Mouse (Mus musculus) brown adipose tissue, adult 24 weeks (tissue): ENCODE results near the gene Gm10271. TPM values are rescaled to one million over a fixed set of nuclear protein-coding genes. Genes with fewer than 3 reads are reported as not detected.

Experiments
- H3K27ac ChIP-seq: fragments of 200-500 bp; replicated peaks from 2 replicates; pipeline ENCODE4 v1.5.1; 2012; ENCODE audit warnings: low read depth, mild to moderate bottlenecking, low read length
- H3K4me1 ChIP-seq: fragments of 200-500 bp; 2 replicates; pipeline ENCODE4 v1.6.1; 2012; ENCODE audit warnings: low read length, mixed read lengths; ENCODE audit not compliant: control insufficient read depth, insufficient read depth, insufficient read length
- H3K4me3 ChIP-seq: fragments of 200-500 bp; 2 replicates; pipeline ENCODE4 v1.5.1; 2012; ENCODE audit warnings: low read depth, mild to moderate bottlenecking, low read length, moderate library complexity; ENCODE audit not compliant: insufficient read depth
- polyA plus RNA-seq: library from polyadenylated mRNA; stranded (reverse); fragments of >200 nt; gene quantifications from 2 replicates; pipeline ENCODE4 v1.2.4, GENCODE M21; 2012; ENCODE audit not compliant: missing spikeins, insufficient read depth, insufficient read length

Gm10271 gene
- polyA plus RNA-seq, 1 experiment: not detected

- no peaks in the 10 kb centered on the region for H3K4me1 ChIP-seq
- H3K27ac ChIP-seq: no peak overlapping the region
- H3K4me3 ChIP-seq: no peak overlapping the region
Measured at GRCm38 (mm10) chr10:116993971-116994370, 21.6 kb upstream of the Gm10271 start.

GRCm38 (mm10) chr10:116986264-116987082, 14.1 kb upstream of the Gm10271 start, which contains the start of gene Best3:
TSS of gene Best3 (plus strand) at chr10:116986314.
- H3K4me3 ChIP-seq: peak within 1 kb of the TSS; percentile 30; the same call in 1 of the 2 replicates
- H3K27ac ChIP-seq: no peak within 1 kb of the TSS
- no peaks in the 10 kb centered on the region for H3K4me1 ChIP-seq

GRCm38 (mm10) chr10:116984836-116985235, 12.4 kb upstream of the Gm10271 start:
- Histone ChIP-seq H3K4me3 (no peak overlapping the region), H3K27ac (no peak overlapping the region), H3K4me1 (no peaks in the 10 kb centered on the region)

- no peaks in the 10 kb centered on the region for H3K4me1 ChIP-seq
- no peak overlapping the region for H3K4me3 ChIP-seq
- no peak overlapping the region for H3K27ac ChIP-seq
Measured at GRCm38 (mm10) chr10:116982526-116982925, 10.1 kb upstream of the Gm10271 start.

GRCm38 (mm10) chr10:116980888-116981287, 8.5 kb upstream of the Gm10271 start:
- no peaks in the 10 kb centered on the region for H3K4me1 ChIP-seq
- H3K27ac ChIP-seq: no peak overlapping the region
- H3K4me3 ChIP-seq: no peak overlapping the region

GRCm38 (mm10) chr10:116980273-116980672, 7.9 kb upstream of the Gm10271 start:
- H3K27ac ChIP-seq: peak overlapping the region; percentile 69; the same call in 1 of the 2 replicates
- H3K4me3 ChIP-seq: no peak overlapping the region
- no peaks in the 10 kb centered on the region for H3K4me1 ChIP-seq

GRCm38 (mm10) chr10:116978841-116979240, 6.4 kb upstream of the Gm10271 start:
- Histone ChIP-seq H3K4me3 (no peak overlapping the region), H3K27ac (no peak overlapping the region), H3K4me1 (no peaks in the 10 kb centered on the region)

- no peak overlapping the region for H3K27ac ChIP-seq
- H3K4me1 ChIP-seq: no peaks in the 10 kb centered on the region
- H3K4me3 ChIP-seq: no peak overlapping the region
Measured at GRCm38 (mm10) chr10:116977858-116978257, 5.4 kb upstream of the Gm10271 start.

GRCm38 (mm10) chr10:116977455-116977854, 5.0 kb upstream of the Gm10271 start:
- Histone ChIP-seq H3K27ac (no peak overlapping the region), H3K4me1 (no peaks in the 10 kb centered on the region), H3K4me3 (no peak overlapping the region)

- H3K4me3 ChIP-seq: no peak overlapping the region
- no peak overlapping the region for H3K27ac ChIP-seq
- no peaks in the 10 kb centered on the region for H3K4me1 ChIP-seq
Measured at GRCm38 (mm10) chr10:116968741-116969140, 3.7 kb downstream of the Gm10271 start.

GRCm38 (mm10) chr10:116966065-116966464, 6.3 kb downstream of the Gm10271 start:
- Histone ChIP-seq H3K4me3 (no peak overlapping the region), H3K27ac (no peak overlapping the region), H3K4me1 (no peaks in the 10 kb centered on the region)

- H3K4me1 ChIP-seq: no peaks in the 10 kb centered on the region
- no peak overlapping the region for H3K27ac ChIP-seq
- no peak overlapping the region for H3K4me3 ChIP-seq
Measured at GRCm38 (mm10) chr10:116965297-116965696, 7.1 kb downstream of the Gm10271 start.

- Histone ChIP-seq H3K4me1 (no peaks in the 10 kb centered on the region), H3K27ac (no peak overlapping the region), H3K4me3 (no peak overlapping the region)
Measured at GRCm38 (mm10) chr10:116964571-116964970, 7.8 kb downstream of the Gm10271 start.

GRCm38 (mm10) chr10:116964084-116964483, 8.3 kb downstream of the Gm10271 start:
- H3K4me3 ChIP-seq: no peak overlapping the region
- H3K27ac ChIP-seq: no peak overlapping the region

GRCm38 (mm10) chr10:116962803-116963202, 9.6 kb downstream of the Gm10271 start:
- Histone ChIP-seq H3K4me3 (no peak overlapping the region), H3K27ac (no peak overlapping the region)

More at GRCm38 (mm10) chr10:116964084-116964483, 8.3 kb downstream of the Gm10271 start:
- no peaks in the 10 kb centered on the region for H3K4me1 ChIP-seq

GRCm38 (mm10) chr10:116962152-116962551, 10.3 kb downstream of the Gm10271 start:
- H3K4me3 ChIP-seq: no peak overlapping the region
- H3K27ac ChIP-seq: no peak overlapping the region
- H3K4me1 ChIP-seq: no peaks in the 10 kb centered on the region

More at GRCm38 (mm10) chr10:116962803-116963202, 9.6 kb downstream of the Gm10271 start:
- H3K4me1 ChIP-seq: no peaks in the 10 kb centered on the region
